Mouse (Mus musculus): ENCODE results near the gene Dhdh. TPM values are rescaled to one million over a fixed set of nuclear protein-coding genes. Genes with fewer than 3 reads are reported as not detected.

The Dhdh gene
- polyA plus RNA-seq, 1 experiment from 2014 or later = 1.4 TPM

- no peaks in the 10 kb centered on the region for H3K27me3 ChIP-seq (replicated peaks; ENCODE audit: control insufficient read depth, insufficient read depth, low read length)
- DNase-seq (ENCODE audit: low spot score) = no peak
- H3K36me3 ChIP-seq (ENCODE audit: control insufficient read depth, insufficient read depth, low read length) = peaks cover 27% of the 10 kb centered on the region
- H3K4me1 ChIP-seq (ENCODE audit: control insufficient read depth, insufficient read depth, low read length) = peaks cover 18% of the 10 kb centered on the region
- peak overlapping the region; percentile 71 for H3K9ac ChIP-seq (ENCODE audit: low read length)
- 4% methylated on average over 16 of the region's 16 CpGs for WGBS
- peak overlapping the region; percentile 77 for H3K4me3 ChIP-seq (ENCODE audit: low read depth, low read length)
- no peak for ATAC-seq
- H3K27ac ChIP-seq (ENCODE audit: low read depth, low read length) = 0 out of 2 replicates have a peak overlapping the region, but pooled peaks have one; percentile 6
- no peaks in the 10 kb centered on the region for H3K9me3 ChIP-seq (replicated peaks; ENCODE audit: control insufficient read depth, low read length)
- H3K4me2 ChIP-seq (ENCODE audit: low read length) = peak overlapping the region; percentile 63
These were observed 53.6 kb downstream of the Dhdh start for GRCm38 (mm10) chr7:45435038-45435437.

GRCm38 (mm10) chr7:45434203-45435015 lies 54.2 kb downstream of the Dhdh start, which contains the start of gene Gys1:
Gene Gys1 (plus strand): TSS chr7:45434844.
- under 1% methylated on average over 45 of the region's 45 CpGs for WGBS
- peak within 1 kb of the TSS; percentile 83 for H3K9ac ChIP-seq (ENCODE audit: low read length)
- peak within 1 kb of the TSS; percentile 90 for H3K4me2 ChIP-seq (ENCODE audit: low read length)
- DNase-seq (ENCODE audit: low spot score) (peak; percentile 100), ATAC-seq (peak; percentile 98)
- no peaks in the 10 kb centered on the region for H3K9me3 ChIP-seq (replicated peaks; ENCODE audit: control insufficient read depth, low read length)
- peaks cover 18% of the 10 kb centered on the region for H3K4me1 ChIP-seq (ENCODE audit: control insufficient read depth, insufficient read depth, low read length)
- H3K27ac ChIP-seq (ENCODE audit: low read depth, low read length) = peak within 1 kb of the TSS; percentile 87
- H3K4me3 ChIP-seq (ENCODE audit: low read depth, low read length) = peak within 1 kb of the TSS; percentile 77
- H3K36me3 ChIP-seq (ENCODE audit: control insufficient read depth, insufficient read depth, low read length) = peaks cover 28% of the 10 kb centered on the region
- no peaks in the 10 kb centered on the region for H3K27me3 ChIP-seq (replicated peaks; ENCODE audit: control insufficient read depth, insufficient read depth, low read length)

- 0% methylated on average over 7 of the region's 7 CpGs for WGBS
- H3K9ac ChIP-seq (ENCODE audit: low read length) = peak overlapping the region; percentile 83
- H3K9me3 ChIP-seq (replicated peaks; ENCODE audit: control insufficient read depth, low read length) = no peaks in the 10 kb centered on the region
- H3K4me3 ChIP-seq (ENCODE audit: low read depth, low read length) = peak overlapping the region; percentile 77
- peaks cover 32% of the 10 kb centered on the region for H3K36me3 ChIP-seq (ENCODE audit: control insufficient read depth, insufficient read depth, low read length)
- H3K27ac ChIP-seq (ENCODE audit: low read depth, low read length) = peak overlapping the region; percentile 87
- DNase-seq (ENCODE audit: low spot score) (no peak), ATAC-seq (no peak; the same call in 1 of the 2 replicates)
- H3K4me2 ChIP-seq (ENCODE audit: low read length) = peak overlapping the region; percentile 90
- no peaks in the 10 kb centered on the region for H3K27me3 ChIP-seq (replicated peaks; ENCODE audit: control insufficient read depth, insufficient read depth, low read length)
- peaks cover 18% of the 10 kb centered on the region for H3K4me1 ChIP-seq (ENCODE audit: control insufficient read depth, insufficient read depth, low read length)
These were observed 54.8 kb downstream of the Dhdh start for GRCm38 (mm10) chr7:45433835-45434202.

GRCm38 (mm10) chr7:45426556-45426955 lies 62.0 kb downstream of the Dhdh start:
- DNase-seq (ENCODE audit: low spot score) = no peak
- no peak overlapping the region for H3K27ac ChIP-seq (ENCODE audit: low read depth, low read length)
- no peak overlapping the region for H3K4me2 ChIP-seq (ENCODE audit: low read length)
- no peaks in the 10 kb centered on the region for H3K9me3 ChIP-seq (replicated peaks; ENCODE audit: control insufficient read depth, low read length)
- H3K9ac ChIP-seq (ENCODE audit: low read length) = no peak overlapping the region
- peaks cover 93% of the 10 kb centered on the region for H3K36me3 ChIP-seq (ENCODE audit: control insufficient read depth, insufficient read depth, low read length)
- no peaks in the 10 kb centered on the region for H3K27me3 ChIP-seq (replicated peaks; ENCODE audit: control insufficient read depth, insufficient read depth, low read length)
- no peak overlapping the region for H3K4me3 ChIP-seq (ENCODE audit: low read depth, low read length)
- 88% methylated on average over 8 of the region's 8 CpGs for WGBS
- no peaks in the 10 kb centered on the region for H3K4me1 ChIP-seq (ENCODE audit: control insufficient read depth, insufficient read depth, low read length)
- ATAC-seq = no peak

GRCm38 (mm10) chr7:45421194-45421593 lies 67.4 kb downstream of the Dhdh start:
- DNase-seq (ENCODE audit: low spot score) (no peak), ATAC-seq (no peak)
- Histone ChIP-seq H3K4me1 (ENCODE audit: control insufficient read depth, insufficient read depth, low read length) (no peaks in the 10 kb centered on the region), H3K4me3 (ENCODE audit: low read depth, low read length) (no peak overlapping the region), H3K9me3 (replicated peaks; ENCODE audit: control insufficient read depth, low read length) (no peaks in the 10 kb centered on the region), H3K36me3 (ENCODE audit: control insufficient read depth, insufficient read depth, low read length) (peaks cover 50% of the 10 kb centered on the region), H3K27ac (ENCODE audit: low read depth, low read length) (no peak overlapping the region), H3K4me2 (ENCODE audit: low read length) (no peak overlapping the region), H3K9ac (ENCODE audit: low read length) (no peak overlapping the region), H3K27me3 (replicated peaks; ENCODE audit: control insufficient read depth, insufficient read depth, low read length) (peaks cover 27% of the 10 kb centered on the region)
- WGBS = 92% methylated on average over 14 of the region's 14 CpGs

Small RNAs within 50 kb of the gene (microRNA-seq; reads per million reads assigned to microRNA genes)
- gene Gm22133 = not detected

Other genes with a start within 250 kb of the Dhdh start
- 0.99 and 1.4 TPM in 2 replicates for gene Cd37, start 249.7 kb downstream of the Dhdh start, polyA plus RNA-seq (2014; fragmentation: Nextera tagmentation; extraction: Ambion mirVana)
- 0.09 and 0.26 TPM in 2 replicates for gene Slc6a16, start 247.7 kb downstream of the Dhdh start, polyA plus RNA-seq (2014; fragmentation: Nextera tagmentation; extraction: Ambion mirVana)
- gene Slc6a21, start 211.3 kb downstream of the Dhdh start, polyA plus RNA-seq (2014; fragmentation: Nextera tagmentation; extraction: Ambion mirVana) = not detected in 2 replicates
- 6.5 and 9.8 TPM in 2 replicates for gene Trpm4, start 155.0 kb downstream of the Dhdh start, polyA plus RNA-seq (2014; fragmentation: Nextera tagmentation; extraction: Ambion mirVana)
- 0.06 TPM in 1 of 2 replicates, not detected in the other for gene Hrc, start 153.5 kb downstream of the Dhdh start, polyA plus RNA-seq (2014; fragmentation: Nextera tagmentation; extraction: Ambion mirVana)
- gene Ppfia3, start 121.8 kb downstream of the Dhdh start, polyA plus RNA-seq (2014; fragmentation: Nextera tagmentation; extraction: Ambion mirVana) = 10.7 and 17.3 TPM in 2 replicates
- gene Lin7b, start 118.2 kb downstream of the Dhdh start, polyA plus RNA-seq (2014; fragmentation: Nextera tagmentation; extraction: Ambion mirVana) = 6.2 and 11.0 TPM in 2 replicates
- 95.7 and 99.4 TPM in 2 replicates for gene Snrnp70, start 93.1 kb downstream of the Dhdh start, polyA plus RNA-seq (2014; fragmentation: Nextera tagmentation; extraction: Ambion mirVana)
- gene Kcna7, start 83.2 kb downstream of the Dhdh start, polyA plus RNA-seq (2014; fragmentation: Nextera tagmentation; extraction: Ambion mirVana) = not detected in 2 replicates
- gene Ntf5, start 75.1 kb downstream of the Dhdh start, polyA plus RNA-seq (2014; fragmentation: Nextera tagmentation; extraction: Ambion mirVana) = 0.22 TPM in 1 of 2 replicates, not detected in the other
- gene Lhb, start 68.0 kb downstream of the Dhdh start, polyA plus RNA-seq (2014; fragmentation: Nextera tagmentation; extraction: Ambion mirVana) = 0.46 TPM in 1 of 2 replicates, not detected in the other
- gene Gys1, start 54.0 kb downstream of the Dhdh start, polyA plus RNA-seq (2014; fragmentation: Nextera tagmentation; extraction: Ambion mirVana) = 13.4 and 15.5 TPM in 2 replicates
- 144 and 153 TPM in 2 replicates for gene Ruvbl2, start 50.7 kb downstream of the Dhdh start, polyA plus RNA-seq (2014; fragmentation: Nextera tagmentation; extraction: Ambion mirVana)
- 6,238 and 6,800 TPM in 2 replicates for gene Ftl1, start 28.9 kb downstream of the Dhdh start, polyA plus RNA-seq (2014; fragmentation: Nextera tagmentation; extraction: Ambion mirVana)
- gene Bax, start 21.9 kb downstream of the Dhdh start, polyA plus RNA-seq (2014; fragmentation: Nextera tagmentation; extraction: Ambion mirVana) = 163 and 168 TPM in 2 replicates
- gene Tulp2, start 6.9 kb downstream of the Dhdh start, polyA plus RNA-seq (2014; fragmentation: Nextera tagmentation; extraction: Ambion mirVana) = 0.15 TPM in 1 of 2 replicates, not detected in the other
- gene Gm45808, start 2.0 kb downstream of the Dhdh start, polyA plus RNA-seq (2014; fragmentation: Nextera tagmentation; extraction: Ambion mirVana) = not detected in 2 replicates
- 69.0 and 96.5 TPM in 2 replicates for gene Nucb1, start 21.6 kb upstream of the Dhdh start, polyA plus RNA-seq (2014; fragmentation: Nextera tagmentation; extraction: Ambion mirVana)
- 13.1 and 19.3 TPM in 2 replicates for gene Ppp1r15a, start 37.5 kb upstream of the Dhdh start, polyA plus RNA-seq (2014; fragmentation: Nextera tagmentation; extraction: Ambion mirVana)
- gene Plekha4, start 37.5 kb upstream of the Dhdh start, polyA plus RNA-seq (2014; fragmentation: Nextera tagmentation; extraction: Ambion mirVana) = 0.76 and 1.2 TPM in 2 replicates
- 0.17 and 0.22 TPM in 2 replicates for gene Hsd17b14, start 66.1 kb upstream of the Dhdh start, polyA plus RNA-seq (2014; fragmentation: Nextera tagmentation; extraction: Ambion mirVana)
- 19.6 and 20.1 TPM in 2 replicates for gene Bcat2, start 81.3 kb upstream of the Dhdh start, polyA plus RNA-seq (2014; fragmentation: Nextera tagmentation; extraction: Ambion mirVana)
- not detected in 2 replicates for gene Fgf21, start 126.7 kb upstream of the Dhdh start, polyA plus RNA-seq (2014; fragmentation: Nextera tagmentation; extraction: Ambion mirVana)
- gene Fut1, start 128.5 kb upstream of the Dhdh start, polyA plus RNA-seq (2014; fragmentation: Nextera tagmentation; extraction: Ambion mirVana) = not detected in 2 replicates
- not detected in 2 replicates for gene Izumo1, start 133.0 kb upstream of the Dhdh start, polyA plus RNA-seq (2014; fragmentation: Nextera tagmentation; extraction: Ambion mirVana)
- gene Rasip1, start 138.7 kb upstream of the Dhdh start, polyA plus RNA-seq (2014; fragmentation: Nextera tagmentation; extraction: Ambion mirVana) = 7.3 and 9.7 TPM in 2 replicates
- 1.3 and 1.9 TPM in 2 replicates for gene Mamstr, start 151.2 kb upstream of the Dhdh start, polyA plus RNA-seq (2014; fragmentation: Nextera tagmentation; extraction: Ambion mirVana)
- 0.11 TPM in 1 of 2 replicates, not detected in the other for gene Fut2, start 177.6 kb upstream of the Dhdh start, polyA plus RNA-seq (2014; fragmentation: Nextera tagmentation; extraction: Ambion mirVana)
- 0.28 and 0.41 TPM in 2 replicates for gene Ntn5, start 195.2 kb upstream of the Dhdh start, polyA plus RNA-seq (2014; fragmentation: Nextera tagmentation; extraction: Ambion mirVana)
- 0.06 and 0.38 TPM in 2 replicates for gene Sec1, start 205.6 kb upstream of the Dhdh start, polyA plus RNA-seq (2014; fragmentation: Nextera tagmentation; extraction: Ambion mirVana)
- gene Car11, start 211.0 kb upstream of the Dhdh start, polyA plus RNA-seq (2014; fragmentation: Nextera tagmentation; extraction: Ambion mirVana) = 22.5 and 22.8 TPM in 2 replicates
- 3.6 and 3.7 TPM in 2 replicates for gene Dbp, start 216.3 kb upstream of the Dhdh start, polyA plus RNA-seq (2014; fragmentation: Nextera tagmentation; extraction: Ambion mirVana)
- 727 and 966 TPM in 2 replicates for gene Rpl18, start 226.7 kb upstream of the Dhdh start, polyA plus RNA-seq (2014; fragmentation: Nextera tagmentation; extraction: Ambion mirVana)
- gene Sphk2, start 229.2 kb upstream of the Dhdh start, polyA plus RNA-seq (2014; fragmentation: Nextera tagmentation; extraction: Ambion mirVana) = 16.3 and 19.7 TPM in 2 replicates
- 0.11 and 0.15 TPM in 2 replicates for gene Fam83e, start 232.4 kb upstream of the Dhdh start, polyA plus RNA-seq (2014; fragmentation: Nextera tagmentation; extraction: Ambion mirVana)
- not detected in 2 replicates for gene Spaca4, start 237.0 kb upstream of the Dhdh start, polyA plus RNA-seq (2014; fragmentation: Nextera tagmentation; extraction: Ambion mirVana)